Mouse (Mus musculus): ENCODE measurements around the gene Sprn.

GRCm38 (mm10) chr7:140194031-140194430 is 39.4 kb upstream of the Sprn start:
- TF ChIP-seq CTCF (IDR thresholded peaks at IDR 0.05; ENCODE audit: low read depth), result no peak
- TF ChIP-seq EP300 (IDR thresholded peaks at IDR 0.05; ENCODE audit: low read depth), result no peak

Data from liver, postnatal 0 days (tissue).